Mouse (Mus musculus) bone marrow, adult 2 months (tissue): ENCODE measurements around the gene Ldb2. TPM values are rescaled to one million over a fixed set of nuclear protein-coding genes. Genes with fewer than 3 reads are reported as not detected.

Source experiments
- H3K27ac ChIP-seq: fragments of 200-500 bp; 2 replicates; pipeline ENCODE4 v1.5.1; 2012; ENCODE audit warnings: low read depth, mild to moderate bottlenecking, control low read depth, inconsistent platforms, low read length; ENCODE audit not compliant: control insufficient read depth, poor library complexity, insufficient read depth
- H3K4me1 ChIP-seq: fragments of 200-500 bp; 2 replicates; pipeline ENCODE4 v1.6.1; 2011; ENCODE audit warnings: low read length; ENCODE audit not compliant: control insufficient read depth, insufficient read depth
- H3K4me3 ChIP-seq: fragments of 200-500 bp; replicated peaks from 2 replicates; pipeline ENCODE3; 2011; ENCODE audit warnings: mild to moderate bottlenecking, low read depth, low read length, control low read depth; ENCODE audit not compliant: control insufficient read depth
- CTCF ChIP-seq: fragments of 200-500 bp; IDR thresholded peaks from 2 replicates; pipeline ENCODE4 v1.5.1; 2011; ENCODE audit warnings: low read length, control low read depth; ENCODE audit not compliant: control insufficient read depth, insufficient read depth
- POLR2A ChIP-seq: fragments of 200-500 bp; IDR thresholded peaks from 2 replicates; pipeline ENCODE4 v1.6.1; 2011; ENCODE audit warnings: low read depth, mild to moderate bottlenecking, control low read depth, low read length, borderline replicate concordance; ENCODE audit not compliant: control insufficient read depth
- WGBS: fragments of 180-500 bp; shearing (Covaris S2); methylation state at CpG from one replicate; pipeline ENCODE4 v1.1.7; 2018; 5-methylcytosine and 5-hydroxymethylcytosine counted together
- polyA plus RNA-seq: library from polyadenylated mRNA; stranded (reverse); fragments of >200 nt; gene quantifications from 2 replicates; pipeline ENCODE4 v1.2.4, GENCODE M21; 2011; ENCODE audit warnings: low replicate concordance; ENCODE audit not compliant: missing spikeins, insufficient read depth, insufficient read length

Gene Ldb2
- polyA plus RNA-seq, 1 experiment: 5.1 TPM

- Histone ChIP-seq H3K27ac (no peak overlapping the region), H3K4me3 (no peak overlapping the region), H3K4me1 (no peaks in the 10 kb centered on the region)
- WGBS: 79% methylated on average over 9 of the region's 9 CpGs
- TF ChIP-seq CTCF: no peak
- TF ChIP-seq POLR2A: no peak
Measured at GRCm38 (mm10) chr5:44541748-44542147, 257.7 kb downstream of the Ldb2 start.

DNA sequence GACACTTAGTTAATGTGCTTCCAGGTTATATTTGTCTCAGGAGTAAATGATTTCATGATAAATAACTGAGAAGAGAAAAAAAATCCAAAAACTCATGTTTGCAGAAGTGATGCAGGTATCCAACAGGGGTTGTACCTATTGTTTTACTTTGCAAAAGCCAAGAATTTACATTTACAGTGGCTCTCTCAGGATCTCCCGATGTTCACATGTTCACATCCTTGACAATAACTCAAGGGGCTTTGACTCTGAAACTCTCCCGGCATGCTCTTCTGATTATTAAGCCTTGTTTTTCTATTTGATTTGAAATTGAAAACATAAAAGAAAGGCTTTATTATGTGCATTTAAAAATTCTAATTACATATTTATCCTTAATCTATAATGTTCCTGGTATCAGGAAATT is 260.8 kb downstream of the Ldb2 start:
- whole genome bisulfite sequencing: 85% methylated on average over 2 of the region's 2 CpGs
- no peak overlapping the region for H3K27ac ChIP-seq
- no peak overlapping the region for H3K4me3 ChIP-seq
- TF ChIP-seq POLR2A (no peak), CTCF (no peak)
- H3K4me1 ChIP-seq: no peaks in the 10 kb centered on the region

DNA sequence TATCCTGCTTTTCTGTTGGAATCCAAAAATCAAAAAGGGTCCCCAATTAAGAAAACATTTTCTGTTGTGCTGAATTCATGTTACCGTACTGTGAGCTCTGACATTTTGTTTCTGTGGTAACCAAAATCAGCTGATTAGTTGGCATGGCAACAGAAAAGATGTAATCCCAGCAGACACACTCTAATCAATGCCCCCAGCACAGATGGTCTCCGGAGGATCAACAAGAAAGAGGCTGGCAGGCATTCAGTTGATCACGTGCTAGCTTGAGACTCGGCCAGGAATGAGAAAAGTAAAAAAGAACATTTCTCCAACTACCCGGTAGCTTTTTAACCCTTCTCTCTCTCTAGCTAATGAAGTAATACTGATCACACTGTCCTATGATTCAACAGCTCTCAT is 261.5 kb downstream of the Ldb2 start:
- Histone ChIP-seq H3K4me3 (no peak overlapping the region), H3K27ac (no peak overlapping the region), H3K4me1 (no peaks in the 10 kb centered on the region)
- 69% methylated on average over 5 of the region's 5 CpGs for WGBS
- TF ChIP-seq CTCF (no peak), POLR2A (no peak)

DNA sequence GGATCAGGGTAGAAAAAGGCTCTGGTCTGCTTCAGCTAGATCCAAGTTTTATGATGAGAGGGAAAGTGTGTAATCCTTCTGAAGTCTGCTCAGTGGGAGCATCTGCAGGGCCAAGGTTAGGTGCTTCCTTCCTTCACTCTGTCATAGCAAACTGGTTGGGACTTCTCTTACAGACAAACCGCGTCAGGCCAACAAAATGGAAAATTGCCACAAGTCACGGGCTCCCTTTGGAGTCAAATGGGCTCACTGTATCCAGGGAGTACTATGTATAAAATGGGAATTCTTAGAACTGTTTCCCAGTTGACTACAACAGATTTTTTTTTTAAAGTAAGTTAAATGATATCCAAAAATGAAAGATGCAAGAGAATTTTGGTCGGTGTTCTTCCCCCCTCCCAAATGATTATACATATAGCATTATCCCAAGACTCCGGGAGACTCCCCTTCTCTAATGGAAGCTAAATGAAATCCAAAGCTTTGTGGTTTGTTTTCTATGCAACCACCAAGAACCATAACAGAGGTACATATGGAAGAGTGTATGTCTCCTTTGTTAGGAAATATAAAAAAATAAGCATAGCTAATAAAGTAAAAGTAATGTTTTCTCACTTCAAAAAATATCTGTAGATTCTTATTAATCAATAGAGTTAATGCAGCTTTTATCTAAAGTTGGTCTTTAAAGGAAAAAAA is 262.0 kb downstream of the Ldb2 start:
- H3K4me1 ChIP-seq: no peaks in the 10 kb centered on the region
- 81% methylated on average over 5 of the region's 5 CpGs for WGBS
- H3K27ac ChIP-seq: no peak overlapping the region
- no peak for TF ChIP-seq CTCF
- TF ChIP-seq POLR2A: no peak
- no peak overlapping the region for H3K4me3 ChIP-seq

GRCm38 (mm10) chr5:44529466-44529865 is 270.0 kb downstream of the Ldb2 start:
- 66% methylated on average over 3 of the region's 3 CpGs for WGBS
- TF ChIP-seq POLR2A (no peak), CTCF (no peak)

GRCm38 (mm10) chr5:44529001-44529400 is 270.5 kb downstream of the Ldb2 start:
- no peak overlapping the region for H3K4me3 ChIP-seq
- no peak overlapping the region for H3K27ac ChIP-seq
- WGBS: 81% methylated on average over 1 of the region's 1 CpGs
- TF ChIP-seq CTCF (no peak), POLR2A (no peak)
- no peaks in the 10 kb centered on the region for H3K4me1 ChIP-seq

More at GRCm38 (mm10) chr5:44529466-44529865, 270.0 kb downstream of the Ldb2 start:
- H3K4me1 ChIP-seq: no peaks in the 10 kb centered on the region
- H3K4me3 ChIP-seq: no peak overlapping the region
- no peak overlapping the region for H3K27ac ChIP-seq

DNA sequence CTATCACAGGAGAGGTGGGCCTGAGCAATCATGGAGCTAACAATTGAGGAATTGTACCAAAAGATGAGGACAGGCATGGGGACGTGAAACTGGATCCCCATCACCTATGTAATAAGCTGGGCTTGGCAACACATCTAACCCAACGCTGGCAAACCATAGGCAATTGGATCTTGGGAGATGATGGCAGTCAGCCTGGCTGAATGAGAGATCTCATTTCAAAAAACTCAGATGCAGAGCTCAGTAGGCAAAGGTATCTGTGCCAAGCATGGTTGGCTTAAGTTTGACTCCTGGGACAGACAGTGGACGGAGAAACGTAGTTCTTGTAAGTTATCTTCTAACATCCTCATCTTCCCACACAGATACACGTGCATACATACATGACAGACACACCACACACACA is 294.3 kb downstream of the Ldb2 start:
- TF ChIP-seq CTCF (no peak), POLR2A (no peak)
- Histone ChIP-seq H3K27ac (no peak overlapping the region), H3K4me3 (no peak overlapping the region), H3K4me1 (no peaks in the 10 kb centered on the region)
- 84% methylated on average over 5 of the region's 5 CpGs for WGBS

DNA sequence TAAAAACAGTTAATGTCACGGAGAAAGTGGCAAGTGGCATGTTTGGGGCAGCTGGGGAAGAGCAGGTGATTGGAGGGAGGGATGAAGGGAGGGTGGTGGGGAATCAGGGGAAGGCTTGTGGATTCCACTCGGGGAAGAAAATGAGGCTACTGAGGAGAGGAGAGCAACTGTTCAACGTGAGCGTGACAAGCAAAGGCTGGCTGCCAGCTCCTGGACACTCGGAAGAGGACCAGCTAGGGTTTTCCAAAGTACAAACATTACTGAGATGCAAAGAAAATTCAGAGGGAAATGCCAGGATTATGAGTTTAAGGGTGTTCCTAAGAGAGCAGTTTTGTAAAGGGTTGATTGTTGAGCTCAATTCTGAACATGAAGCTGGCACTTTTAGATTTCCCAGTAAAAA is 294.7 kb downstream of the Ldb2 start:
- Histone ChIP-seq H3K27ac (no peak overlapping the region), H3K4me3 (no peak overlapping the region), H3K4me1 (no peaks in the 10 kb centered on the region)
- TF ChIP-seq POLR2A (no peak), CTCF (no peak)
- WGBS: 77% methylated on average over 5 of the region's 5 CpGs

- Histone ChIP-seq H3K4me1 (no peaks in the 10 kb centered on the region), H3K27ac (no peak overlapping the region), H3K4me3 (no peak overlapping the region)
- no peak for TF ChIP-seq POLR2A
- TF ChIP-seq CTCF: no peak
- WGBS: 90% methylated on average over 1 of the region's 1 CpGs
Measured at GRCm38 (mm10) chr5:44498229-44498628, 301.3 kb downstream of the Ldb2 start.
